Mouse (Mus musculus): ENCODE measurements around the gene Cmss1. TPM values are rescaled to one million over a fixed set of nuclear protein-coding genes. Genes with fewer than 3 reads are reported as not detected.

The Cmss1 gene
- polyA plus RNA-seq, 1 experiment, result 36.3 TPM

- H3K4me1 ChIP-seq, result peaks cover 5% of the 10 kb centered on the region
- no peaks in the 10 kb centered on the region for H3K27me3 ChIP-seq (replicated peaks)
- no peak overlapping the region for H3K4me3 ChIP-seq (replicated peaks)
- no peaks in the 10 kb centered on the region for H3K9me3 ChIP-seq
- TF ChIP-seq GATA1 (IDR thresholded peaks at IDR 0.05; ENCODE audit: borderline replicate concordance, low read length), result no peak
- TF ChIP-seq FLI1 (IDR thresholded peaks at IDR 0.05; ENCODE audit: low read length), result no peak
- no peaks in the 10 kb centered on the region for H3K36me3 ChIP-seq (replicated peaks; ENCODE audit: low read length)
These were observed 242.2 kb downstream of the Cmss1 start for GRCm38 (mm10) chr16:57364498-57364897.

DNA sequence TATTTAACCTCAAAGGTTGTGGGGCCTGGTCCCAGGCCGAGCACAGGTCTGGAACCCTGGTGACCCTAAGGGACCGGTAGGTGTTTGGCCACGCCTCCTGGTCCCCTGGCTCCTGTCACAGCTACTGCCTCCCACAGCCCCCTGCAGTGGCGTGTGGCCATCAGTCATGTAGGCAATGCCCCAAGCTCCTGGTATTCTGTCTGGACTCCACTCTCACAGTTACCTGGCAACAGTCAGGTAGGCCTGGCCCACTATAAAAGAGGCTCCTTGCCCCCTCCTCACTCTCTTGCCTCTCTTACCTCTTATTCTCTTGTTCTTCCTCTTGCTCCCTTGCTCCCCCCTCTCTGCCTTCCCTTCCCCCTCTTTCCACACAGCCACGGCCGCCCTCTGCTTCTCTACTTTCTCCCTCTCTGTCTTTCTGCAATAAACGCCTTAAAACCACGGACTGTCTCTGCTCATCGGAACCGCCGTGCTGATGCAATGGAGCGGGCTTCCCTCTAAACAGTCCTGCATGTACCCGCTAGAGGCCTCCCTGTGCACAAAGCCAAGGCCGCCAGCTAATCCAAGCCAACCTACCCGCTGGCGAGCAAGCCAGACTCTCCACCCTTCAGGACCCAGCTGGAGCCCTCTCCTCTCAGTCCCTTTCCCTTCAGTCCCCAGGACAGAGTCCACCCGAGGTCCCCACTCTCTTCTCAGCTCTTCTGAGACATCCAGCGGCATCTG, 243.8 kb downstream of the Cmss1 start:
- TF ChIP-seq FLI1 (IDR thresholded peaks at IDR 0.05; ENCODE audit: low read length) (no peak), GATA1 (IDR thresholded peaks at IDR 0.05; ENCODE audit: borderline replicate concordance, low read length) (no peak)
- H3K36me3 ChIP-seq (replicated peaks; ENCODE audit: low read length), result no peaks in the 10 kb centered on the region

GRCm38 (mm10) chr16:57360785-57361184, 245.9 kb downstream of the Cmss1 start:
- Histone ChIP-seq H3K4me3 (replicated peaks) (no peak overlapping the region), H3K4me1 (peaks cover 9% of the 10 kb centered on the region), H3K27me3 (replicated peaks) (no peaks in the 10 kb centered on the region), H3K9me3 (no peaks in the 10 kb centered on the region), H3K36me3 (replicated peaks; ENCODE audit: low read length) (no peaks in the 10 kb centered on the region)
- TF ChIP-seq GATA1 (IDR thresholded peaks at IDR 0.05; ENCODE audit: borderline replicate concordance, low read length) (no peak), FLI1 (IDR thresholded peaks at IDR 0.05; ENCODE audit: low read length) (no peak)

More for the DNA sequence above, 243.8 kb downstream of the Cmss1 start:
- Histone ChIP-seq H3K27me3 (replicated peaks) (no peaks in the 10 kb centered on the region), H3K4me3 (replicated peaks) (no peak overlapping the region), H3K4me1 (peaks cover 5% of the 10 kb centered on the region), H3K9me3 (no peaks in the 10 kb centered on the region)

GRCm38 (mm10) chr16:57359251-57359650, 247.4 kb downstream of the Cmss1 start:
- Histone ChIP-seq H3K9me3 (no peaks in the 10 kb centered on the region), H3K27me3 (replicated peaks) (no peaks in the 10 kb centered on the region)
- TF ChIP-seq FLI1 (IDR thresholded peaks at IDR 0.05; ENCODE audit: low read length) (no peak), GATA1 (IDR thresholded peaks at IDR 0.05; ENCODE audit: borderline replicate concordance, low read length) (no peak)

GRCm38 (mm10) chr16:57357011-57357410, 249.7 kb downstream of the Cmss1 start:
- Histone ChIP-seq H3K4me3 (replicated peaks) (no peak overlapping the region), H3K27me3 (replicated peaks) (no peaks in the 10 kb centered on the region), H3K9me3 (no peaks in the 10 kb centered on the region), H3K4me1 (peaks cover 3% of the 10 kb centered on the region), H3K36me3 (replicated peaks; ENCODE audit: low read length) (no peaks in the 10 kb centered on the region)
- TF ChIP-seq GATA1 (IDR thresholded peaks at IDR 0.05; ENCODE audit: borderline replicate concordance, low read length), result no peak
- TF ChIP-seq FLI1 (IDR thresholded peaks at IDR 0.05; ENCODE audit: low read length), result no peak

More at GRCm38 (mm10) chr16:57359251-57359650, 247.4 kb downstream of the Cmss1 start:
- H3K36me3 ChIP-seq (replicated peaks; ENCODE audit: low read length), result no peaks in the 10 kb centered on the region
- H3K4me3 ChIP-seq (replicated peaks), result no peak overlapping the region
- H3K4me1 ChIP-seq, result peaks cover 4% of the 10 kb centered on the region

DNA sequence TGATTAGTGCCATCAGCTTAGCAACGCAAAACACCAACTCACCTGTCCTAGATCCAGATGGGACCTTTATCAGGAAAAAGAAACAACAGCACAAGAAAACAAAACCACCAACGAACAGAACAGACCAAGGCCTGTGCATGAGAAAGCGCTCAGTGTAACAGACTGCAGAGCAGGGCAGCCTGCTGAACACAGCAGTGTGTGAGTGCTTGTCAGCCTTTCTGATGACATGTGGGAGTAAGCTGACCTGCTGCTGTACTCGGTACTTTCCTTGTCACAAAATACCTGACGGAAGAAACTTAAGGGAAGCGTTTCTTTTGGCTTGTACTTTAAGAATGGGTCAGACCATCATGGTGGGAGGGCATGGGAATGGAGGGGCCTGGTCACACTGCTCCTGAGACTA, 250.2 kb downstream of the Cmss1 start:
- peaks cover 3% of the 10 kb centered on the region for H3K4me1 ChIP-seq
- TF ChIP-seq FLI1 (IDR thresholded peaks at IDR 0.05; ENCODE audit: low read length), result no peak
- TF ChIP-seq GATA1 (IDR thresholded peaks at IDR 0.05; ENCODE audit: borderline replicate concordance, low read length), result no peak
- H3K4me3 ChIP-seq (replicated peaks), result no peak overlapping the region
- no peaks in the 10 kb centered on the region for H3K27me3 ChIP-seq (replicated peaks)
- no peaks in the 10 kb centered on the region for H3K9me3 ChIP-seq
- no peaks in the 10 kb centered on the region for H3K36me3 ChIP-seq (replicated peaks; ENCODE audit: low read length)

GRCm38 (mm10) chr16:57353932-57354331, 252.7 kb downstream of the Cmss1 start:
- no peaks in the 10 kb centered on the region for H3K27me3 ChIP-seq (replicated peaks)
- H3K9me3 ChIP-seq, result no peaks in the 10 kb centered on the region
- TF ChIP-seq GATA1 (IDR thresholded peaks at IDR 0.05; ENCODE audit: borderline replicate concordance, low read length), result no peak
- TF ChIP-seq FLI1 (IDR thresholded peaks at IDR 0.05; ENCODE audit: low read length), result no peak
- H3K36me3 ChIP-seq (replicated peaks; ENCODE audit: low read length), result no peaks in the 10 kb centered on the region
- peaks cover 3% of the 10 kb centered on the region; the same call in 1 of the 2 replicates for H3K4me1 ChIP-seq
- no peak overlapping the region for H3K4me3 ChIP-seq (replicated peaks)

DNA sequence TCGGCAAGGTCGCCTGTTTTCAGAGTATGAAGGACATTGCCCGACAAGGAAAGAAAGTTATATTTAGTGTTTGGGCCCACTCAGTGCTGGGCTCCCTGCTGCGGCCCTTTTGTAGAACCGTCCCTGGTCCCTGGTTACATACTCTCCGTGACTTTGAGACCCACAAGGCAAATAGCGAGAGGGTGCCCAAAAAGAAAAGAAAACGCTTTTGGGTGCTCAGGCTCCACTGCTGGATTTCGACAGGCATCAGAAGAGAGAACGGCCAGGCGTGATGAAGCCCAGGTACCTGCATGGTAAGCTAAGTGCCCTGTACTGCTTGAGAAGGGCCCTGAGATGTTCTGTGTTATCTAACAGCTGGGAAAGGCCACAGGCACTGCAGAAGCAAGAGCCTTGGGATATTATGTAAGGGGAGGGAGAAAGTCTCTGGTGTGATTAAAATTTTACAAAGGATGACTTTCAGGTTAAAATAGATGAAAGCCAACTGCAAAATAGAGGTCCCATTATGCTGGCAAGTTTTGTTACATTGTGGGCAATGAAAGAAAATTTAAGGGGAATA, 253.4 kb downstream of the Cmss1 start:
- H3K4me1 ChIP-seq, result peaks cover 3% of the 10 kb centered on the region; the same call in 1 of the 2 replicates
- H3K36me3 ChIP-seq (replicated peaks; ENCODE audit: low read length), result no peaks in the 10 kb centered on the region
- no peaks in the 10 kb centered on the region for H3K9me3 ChIP-seq
- H3K4me3 ChIP-seq (replicated peaks), result no peak overlapping the region
- no peaks in the 10 kb centered on the region for H3K27me3 ChIP-seq (replicated peaks)
- no peak for TF ChIP-seq GATA1 (IDR thresholded peaks at IDR 0.05; ENCODE audit: borderline replicate concordance, low read length)
- TF ChIP-seq FLI1 (IDR thresholded peaks at IDR 0.05; ENCODE audit: low read length), result no peak

- Histone ChIP-seq H3K27me3 (replicated peaks) (no peaks in the 10 kb centered on the region), H3K4me3 (replicated peaks) (no peak within 1 kb of the TSS)
- TF ChIP-seq FLI1 (IDR thresholded peaks at IDR 0.05; ENCODE audit: low read length) (no peak), GATA1 (IDR thresholded peaks at IDR 0.05; ENCODE audit: borderline replicate concordance, low read length) (no peak)
These were observed 253.9 kb downstream of the Cmss1 start, which contains the start of gene Filip1l for GRCm38 (mm10) chr16:57352751-57353150. Filip1l (plus strand) TSS chr16:57353093.

GRCm38 (mm10) chr16:57349689-57350088, 257.0 kb downstream of the Cmss1 start:
- Histone ChIP-seq H3K27me3 (replicated peaks) (no peaks in the 10 kb centered on the region), H3K9me3 (no peaks in the 10 kb centered on the region), H3K4me3 (replicated peaks) (no peak overlapping the region), H3K4me1 (no peaks in the 10 kb centered on the region; the same call in 1 of the 2 replicates), H3K36me3 (replicated peaks; ENCODE audit: low read length) (no peaks in the 10 kb centered on the region)
- TF ChIP-seq FLI1 (IDR thresholded peaks at IDR 0.05; ENCODE audit: low read length), result no peak
- TF ChIP-seq GATA1 (IDR thresholded peaks at IDR 0.05; ENCODE audit: borderline replicate concordance, low read length), result no peak

More at GRCm38 (mm10) chr16:57352751-57353150, 253.9 kb downstream of the Cmss1 start, which contains the start of gene Filip1l:
- H3K4me1 ChIP-seq, result peaks cover 3% of the 10 kb centered on the region; the same call in 1 of the 2 replicates
- H3K36me3 ChIP-seq (replicated peaks; ENCODE audit: low read length), result no peaks in the 10 kb centered on the region
- H3K9me3 ChIP-seq, result no peaks in the 10 kb centered on the region

All from megakaryocyte, embryonic 14.5 days (primary cell).